Mouse (Mus musculus) hindbrain, embryonic 16.5 days (tissue): ENCODE data around the gene Orai3. TPM values are rescaled to one million over a fixed set of nuclear protein-coding genes. Genes with fewer than 3 reads are reported as not detected.

Experiments
- ATAC-seq: fragments of 200-750 bp; cut with Nextera tagmentation; 2 replicates; pipeline ENCODE4 v1.8.0; 2017; ENCODE audit warnings: moderate TSS enrichment, moderate library complexity
- H3K27ac ChIP-seq: fragments of 300-500 bp; sonication (generic); 2 replicates; pipeline ENCODE4 v1.5.1; 2014; ENCODE audit warnings: low read depth, mild to moderate bottlenecking, control low read depth, low read length, moderate library complexity
- H3K27me3 ChIP-seq: fragments of 300-500 bp; sonication (generic); replicated peaks from 2 replicates; pipeline ENCODE4 v1.6.1; 2014; ENCODE audit warnings: low read length; ENCODE audit not compliant: control insufficient read depth, insufficient read depth
- H3K36me3 ChIP-seq: fragments of 300-500 bp; sonication (generic); 2 replicates; pipeline ENCODE4 v1.6.1; 2014; ENCODE audit warnings: mild to moderate bottlenecking, low read length, moderate library complexity, mixed read lengths; ENCODE audit not compliant: control insufficient read depth, insufficient read depth
- H3K4me1 ChIP-seq: fragments of 300-500 bp; sonication (generic); 2 replicates; pipeline ENCODE4 v1.6.1; 2014; ENCODE audit warnings: low read depth, low read length; ENCODE audit not compliant: control insufficient read depth, insufficient read depth
- H3K4me2 ChIP-seq: fragments of 300-500 bp; sonication (generic); 2 replicates; pipeline ENCODE4 v1.6.1; 2014; ENCODE audit warnings: mild to moderate bottlenecking, low read length, control low read depth, moderate library complexity
- H3K4me3 ChIP-seq: fragments of 300-500 bp; sonication (generic); 2 replicates; pipeline ENCODE4 v1.5.1; 2014; ENCODE audit warnings: mild to moderate bottlenecking, low read length, control low read depth, moderate library complexity
- H3K9ac ChIP-seq: fragments of 300-500 bp; sonication (generic); 2 replicates; pipeline ENCODE4 v1.6.1; 2014; ENCODE audit warnings: low read depth, mild to moderate bottlenecking, control low read depth, low read length, moderate library complexity
- H3K9me3 ChIP-seq: fragments of 300-500 bp; sonication (generic); 2 replicates; pipeline ENCODE4 v1.6.1; 2014; ENCODE audit warnings: mild to moderate bottlenecking, low read length, moderate library complexity; ENCODE audit not compliant: control insufficient read depth
- WGBS: fragments of 180-500 bp; shearing (Covaris S2); extraction: QIAGEN DNeasy Blood & Tissue Kit; methylation state at CpG from one replicate; pipeline ENCODE4 v1.1.7; 2014; 5-methylcytosine and 5-hydroxymethylcytosine counted together
- polyA plus RNA-seq: library from polyadenylated mRNA; unstranded; fragments of >200 nt; fragmentation: Nextera tagmentation; extraction: Ambion mirVana; gene quantifications from 2 replicates; pipeline ENCODE4 v1.2.1, GENCODE M21; 2015

Orai3 gene
- polyA plus RNA-seq, 1 experiment from 2014 or later = 10.4 TPM

DNA sequence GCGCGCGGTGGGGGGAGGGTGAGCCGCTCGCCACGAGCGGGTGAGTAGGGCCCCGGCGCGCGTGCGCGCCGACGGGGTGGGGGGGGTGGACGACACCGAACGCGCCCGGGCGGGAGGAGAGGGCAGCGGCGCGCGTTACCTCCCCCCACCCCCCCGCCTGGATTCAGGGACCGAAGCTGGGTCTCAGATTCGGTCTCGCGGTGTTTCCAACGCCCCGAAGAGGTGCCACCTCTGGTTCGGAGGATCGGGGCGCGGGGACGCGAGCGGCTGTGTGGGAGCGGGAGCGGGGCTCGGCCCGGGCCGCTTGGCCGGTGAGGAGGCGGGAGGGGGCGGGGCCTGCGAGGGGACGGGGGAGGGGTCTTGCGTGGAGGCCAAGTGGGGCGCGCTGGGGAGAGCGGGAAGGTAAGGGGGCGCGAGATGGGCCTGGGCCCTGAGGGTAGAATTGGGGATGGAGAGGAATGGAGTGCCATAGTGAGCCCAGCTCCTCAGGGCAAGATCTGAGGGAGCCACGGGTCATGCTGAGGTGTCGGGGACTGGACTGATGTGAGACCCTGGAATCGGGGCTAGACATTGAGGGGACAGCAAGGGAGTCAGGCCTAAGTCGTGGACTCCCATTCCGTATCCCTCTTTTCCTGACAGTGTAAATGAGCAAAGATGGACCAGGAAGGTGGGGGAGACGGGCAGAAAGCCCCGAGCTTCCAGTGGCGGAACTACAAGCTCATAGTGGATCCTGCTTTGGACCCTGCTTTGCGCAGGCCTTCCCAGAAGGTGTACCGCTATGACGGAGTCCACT is 8.1 kb downstream of the Orai3 start:
- H3K4me2 ChIP-seq = peak overlapping the region; percentile 76
- H3K9me3 ChIP-seq = no peaks in the 10 kb centered on the region
- 4% methylated on average over 40 of the region's 66 CpGs for WGBS
- peak overlapping the region; percentile 95 for H3K27ac ChIP-seq
- peak; percentile 51 for ATAC-seq
- H3K27me3 ChIP-seq = no peaks in the 10 kb centered on the region
- H3K36me3 ChIP-seq = peaks cover 20% of the 10 kb centered on the region
- peaks cover 13% of the 10 kb centered on the region for H3K4me1 ChIP-seq
- H3K4me3 ChIP-seq = peak overlapping the region; percentile 83
- H3K9ac ChIP-seq = peak overlapping the region; percentile 92

DNA sequence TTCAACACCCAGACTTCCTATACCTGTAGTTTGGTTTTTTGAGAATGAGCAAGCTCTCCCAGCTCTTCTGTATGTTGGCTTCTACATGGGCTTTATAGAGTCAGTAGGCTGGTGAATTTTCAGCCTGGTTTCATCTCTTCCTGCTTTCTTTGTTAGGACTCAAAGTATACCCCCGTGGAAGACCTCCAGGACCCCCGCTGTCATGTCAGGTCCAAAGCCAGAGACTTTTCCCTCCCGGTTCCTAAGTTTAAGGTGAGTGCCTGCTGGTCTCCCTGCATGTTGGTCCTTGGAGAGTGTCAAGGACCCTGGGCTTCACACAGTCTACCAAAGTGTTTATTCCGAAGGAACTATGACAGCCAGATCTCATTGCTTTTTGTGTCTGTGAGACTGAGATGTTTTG is 8.7 kb downstream of the Orai3 start:
- Histone ChIP-seq H3K4me3 (peak overlapping the region; percentile 83), H3K4me2 (peak overlapping the region; percentile 76), H3K27ac (no peak overlapping the region), H3K36me3 (peaks cover 20% of the 10 kb centered on the region), H3K9me3 (no peaks in the 10 kb centered on the region), H3K9ac (peak overlapping the region; percentile 92), H3K4me1 (peaks cover 13% of the 10 kb centered on the region), H3K27me3 (no peaks in the 10 kb centered on the region)
- 83% methylated on average over 4 of the region's 4 CpGs for WGBS
- ATAC-seq = no peak

DNA sequence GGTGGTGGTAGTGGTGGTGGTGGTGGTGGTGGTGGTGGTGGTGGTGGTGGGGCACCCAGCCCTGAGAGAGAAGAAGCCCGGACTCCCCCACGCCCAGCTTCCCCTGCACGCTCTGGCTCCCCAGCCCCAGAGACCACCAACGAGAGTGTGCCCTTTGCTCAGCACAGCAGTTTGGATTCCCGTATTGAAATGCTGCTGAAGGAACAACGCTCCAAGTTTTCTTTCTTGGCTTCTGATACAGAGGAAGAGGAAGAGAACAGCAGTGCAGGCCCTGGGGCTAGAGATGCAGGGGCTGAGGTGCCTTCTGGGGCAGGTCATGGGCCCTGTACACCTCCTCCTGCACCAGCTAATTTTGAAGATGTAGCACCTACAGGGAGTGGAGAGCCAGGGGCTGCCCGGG is 15.7 kb downstream of the Orai3 start, which contains the start of gene Gm49388:
TSS of gene Gm49388 (plus strand) at position 301 of the 400 bp plus-strand sequence.
- Histone ChIP-seq H3K4me2 (no peak within 1 kb of the TSS), H3K27ac (no peak within 1 kb of the TSS), H3K9ac (no peak within 1 kb of the TSS), H3K4me3 (no peak within 1 kb of the TSS), H3K27me3 (no peaks in the 10 kb centered on the region), H3K4me1 (no peaks in the 10 kb centered on the region), H3K9me3 (no peaks in the 10 kb centered on the region), H3K36me3 (peaks cover 65% of the 10 kb centered on the region)
- ATAC-seq = no peak
- 89% methylated on average over 6 of the region's 7 CpGs for WGBS

DNA sequence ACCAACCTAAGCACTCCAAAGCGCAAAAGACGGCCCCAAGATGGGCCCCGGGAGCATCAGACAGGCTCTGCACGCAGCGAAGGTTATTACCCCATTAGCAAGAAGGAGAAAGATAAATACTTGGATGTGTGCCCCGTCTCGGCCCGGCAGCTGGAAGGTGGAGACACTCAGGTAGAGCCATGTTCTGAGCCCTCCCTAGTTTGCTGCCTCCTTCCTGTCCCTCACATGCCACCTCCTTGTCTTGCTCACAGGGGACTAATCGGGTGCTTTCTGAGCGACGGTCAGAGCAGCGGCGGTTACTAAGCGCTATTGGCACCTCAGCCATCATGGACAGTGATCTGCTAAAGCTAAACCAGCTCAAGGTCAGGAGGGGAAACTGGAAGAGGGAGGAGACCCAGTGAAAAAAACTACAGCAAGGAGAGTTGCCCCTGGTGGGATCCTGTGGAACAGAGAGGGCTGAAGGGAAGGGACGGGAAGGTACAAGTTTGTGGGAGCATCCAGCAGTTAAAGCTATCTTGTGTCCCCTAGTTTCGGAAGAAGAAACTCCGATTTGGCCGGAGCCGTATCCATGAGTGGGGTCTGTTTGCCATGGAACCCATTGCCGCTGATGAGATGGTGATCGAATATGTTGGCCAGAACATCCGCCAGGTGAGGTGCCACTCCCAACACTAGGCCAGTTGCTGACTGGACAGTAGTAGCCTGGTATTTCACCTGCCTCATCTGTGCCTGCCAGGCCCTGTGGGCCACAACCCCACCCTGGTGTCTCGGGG is 27.6 kb downstream of the Orai3 start:
- Histone ChIP-seq H3K27ac (no peak overlapping the region), H3K4me1 (peaks cover 6% of the 10 kb centered on the region; the same call in 1 of the 2 replicates), H3K4me3 (no peak overlapping the region), H3K27me3 (no peaks in the 10 kb centered on the region), H3K9ac (no peak overlapping the region), H3K9me3 (no peaks in the 10 kb centered on the region), H3K4me2 (no peak overlapping the region), H3K36me3 (peaks cover 52% of the 10 kb centered on the region)
- WGBS = 95% methylated on average over 23 of the region's 23 CpGs
- no peak for ATAC-seq

DNA sequence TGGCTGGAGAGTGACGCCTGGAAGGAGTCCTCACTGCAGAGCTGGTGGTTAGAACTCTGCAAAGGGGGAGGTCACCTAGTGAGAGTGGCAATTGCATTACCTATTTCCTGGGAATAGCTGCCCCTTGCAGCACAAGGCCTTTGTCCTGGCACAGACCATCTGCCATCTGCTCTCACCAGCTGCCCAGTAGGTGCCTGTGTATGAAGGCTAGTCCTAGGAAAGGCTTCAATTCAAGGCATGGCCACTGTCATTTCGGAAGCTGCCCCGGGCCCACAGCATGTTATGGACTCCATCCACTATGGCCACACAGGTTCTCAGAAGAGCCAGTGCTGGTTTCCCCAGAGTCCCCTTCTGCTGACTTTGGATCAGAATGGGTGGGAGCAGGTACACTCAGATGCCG is 29.0 kb downstream of the Orai3 start:
- WGBS = 85% methylated on average over 4 of the region's 4 CpGs

DNA sequence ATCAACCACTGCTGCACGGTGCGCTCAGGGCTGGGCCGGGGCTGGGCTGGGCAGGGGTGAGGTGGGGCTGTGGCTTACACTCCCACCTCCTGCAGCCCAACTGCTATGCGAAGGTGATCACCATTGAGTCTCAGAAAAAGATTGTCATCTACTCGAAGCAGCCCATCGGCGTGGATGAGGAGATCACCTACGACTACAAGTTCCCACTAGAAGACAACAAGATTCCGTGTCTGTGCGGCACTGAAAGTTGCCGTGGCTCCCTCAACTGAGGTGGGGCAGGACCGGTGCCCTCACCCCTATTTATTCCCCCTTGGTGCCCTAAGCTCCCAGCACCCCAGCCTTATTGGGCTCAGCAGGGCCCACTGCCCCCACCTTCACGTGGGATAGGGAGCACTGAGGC is 29.6 kb downstream of the Orai3 start:
- Histone ChIP-seq H3K9me3 (no peaks in the 10 kb centered on the region), H3K9ac (no peak overlapping the region), H3K4me1 (peaks cover 6% of the 10 kb centered on the region; the same call in 1 of the 2 replicates), H3K4me3 (no peak overlapping the region), H3K4me2 (no peak overlapping the region), H3K36me3 (peaks cover 44% of the 10 kb centered on the region), H3K27me3 (no peaks in the 10 kb centered on the region), H3K27ac (no peak overlapping the region)
- 90% methylated on average over 12 of the region's 13 CpGs for WGBS
- ATAC-seq = no peak

More for the DNA sequence above, 29.0 kb downstream of the Orai3 start:
- peaks cover 46% of the 10 kb centered on the region for H3K36me3 ChIP-seq
- no peak overlapping the region for H3K27ac ChIP-seq
- no peak overlapping the region for H3K4me2 ChIP-seq
- ATAC-seq = no peak
- H3K4me1 ChIP-seq = peaks cover 6% of the 10 kb centered on the region; the same call in 1 of the 2 replicates
- no peaks in the 10 kb centered on the region for H3K27me3 ChIP-seq
- H3K9ac ChIP-seq = no peak overlapping the region
- no peaks in the 10 kb centered on the region for H3K9me3 ChIP-seq
- H3K4me3 ChIP-seq = no peak overlapping the region

DNA sequence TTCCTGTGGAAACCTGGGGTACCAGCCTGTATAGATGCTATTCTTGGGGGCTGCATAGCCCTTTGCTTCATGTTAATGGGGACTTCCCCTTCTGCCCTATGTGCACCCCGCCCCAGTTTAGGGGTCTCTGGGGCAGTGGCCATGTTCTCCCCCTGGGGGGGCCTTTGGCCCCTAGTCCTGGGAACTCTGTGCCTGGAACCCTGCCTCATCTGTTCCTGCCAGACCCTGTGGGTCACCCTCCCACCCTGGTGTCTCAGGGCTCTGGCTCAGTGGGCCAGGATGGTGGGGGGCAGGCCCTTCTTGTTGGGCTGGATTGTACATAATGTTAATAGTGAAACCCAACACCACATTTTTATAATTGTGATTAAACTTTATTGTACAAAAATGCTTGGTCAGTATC is 30.1 kb downstream of the Orai3 start:
- Histone ChIP-seq H3K4me2 (no peak overlapping the region), H3K36me3 (peaks cover 47% of the 10 kb centered on the region), H3K4me3 (no peak overlapping the region), H3K27me3 (no peaks in the 10 kb centered on the region), H3K9ac (no peak overlapping the region), H3K4me1 (peaks cover 6% of the 10 kb centered on the region; the same call in 1 of the 2 replicates), H3K9me3 (no peaks in the 10 kb centered on the region), H3K27ac (peak overlapping the region; percentile 23; the same call in 1 of the 2 replicates)
- 88% methylated on average over 1 of the region's 1 CpGs for WGBS
- ATAC-seq = no peak

DNA sequence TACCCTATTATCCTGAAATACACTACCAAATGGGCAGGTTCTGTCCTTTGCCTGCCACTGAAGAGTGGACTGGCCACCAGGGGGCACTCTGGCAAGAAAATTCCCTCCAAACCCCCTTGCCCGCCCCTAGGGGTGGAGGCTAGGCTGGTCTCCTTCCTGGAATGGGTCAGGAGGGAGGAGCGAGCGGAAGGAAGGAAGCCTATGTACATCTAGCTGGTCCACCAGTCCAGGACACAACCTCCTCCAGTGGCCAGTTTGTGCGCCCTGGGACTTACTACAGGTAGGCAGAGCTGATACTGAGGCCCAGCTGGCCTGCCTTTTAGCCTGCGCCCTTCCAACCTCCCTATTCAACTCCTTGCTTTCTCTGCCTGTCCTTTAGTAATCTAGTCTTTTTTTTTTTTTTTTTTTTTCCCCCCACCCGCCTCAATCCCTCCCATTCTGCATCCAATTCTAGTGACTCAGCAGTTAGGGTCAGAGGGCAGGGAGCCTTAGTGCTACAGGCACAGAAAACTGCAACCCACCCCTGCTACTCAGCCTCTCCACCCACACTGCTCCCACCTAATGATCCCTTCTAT is 30.9 kb downstream of the Orai3 start, which contains the start of gene Hsd3b7:
TSS of gene Hsd3b7 (plus strand) at position 170 of the 575 bp plus-strand sequence.
- peak; percentile 79 for ATAC-seq
- Histone ChIP-seq H3K27me3 (no peaks in the 10 kb centered on the region), H3K9me3 (no peaks in the 10 kb centered on the region), H3K4me2 (peak within 1 kb of the TSS; percentile 24), H3K36me3 (peaks cover 43% of the 10 kb centered on the region), H3K27ac (peak within 1 kb of the TSS; percentile 23; the same call in 1 of the 2 replicates), H3K4me1 (peaks cover 6% of the 10 kb centered on the region; the same call in 1 of the 2 replicates), H3K9ac (0 out of 2 replicates have a peak within 1 kb of the TSS, but pooled peaks have one; percentile 27), H3K4me3 (no peak within 1 kb of the TSS)
- 26% methylated on average over 6 of the region's 6 CpGs for WGBS
